18 mouse cellular contexts compared by ENCODE assay signal in the genomic region with DNA sequence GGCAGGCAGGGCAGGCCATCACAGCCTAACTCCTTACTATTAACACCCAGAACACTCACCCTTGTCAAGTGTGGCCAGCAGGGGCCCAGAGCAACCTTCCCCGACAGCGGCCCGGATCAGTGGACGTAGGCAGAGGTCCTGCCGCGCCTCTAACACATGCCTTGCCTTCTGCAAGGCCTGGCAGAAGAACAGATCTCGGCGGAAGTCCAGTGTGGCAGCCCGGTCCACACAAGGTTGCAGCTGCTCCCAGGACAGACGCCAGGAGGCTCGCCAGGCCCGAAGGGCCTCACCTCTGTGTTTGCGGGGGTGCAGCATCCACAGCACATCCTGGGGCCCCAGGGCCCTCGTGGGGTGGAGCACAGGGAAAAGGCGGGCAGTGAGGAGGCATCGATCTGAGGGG. TPM values are rescaled to one million over a fixed set of nuclear protein-coding genes. Genes with fewer than 3 reads are reported as not detected.
DNase-seq lines count a peak whose midpoint lies in the region; ATAC-seq and TF ChIP-seq lines count a peak whose summit lies in the region.
"Had no signal": no experiment of that assay in that cellular context is flagged by ENCODE, and none has a peak within 500 bp of the region (broad histone marks: within the 10 kb centered on the region; RNA-seq: fewer than 3 reads in every experiment).

No protein-coding gene starts in this region.

- H3K4me3 ChIP-seq in layer of hippocampus, adult 2 months: no peak overlapping the region
- H3K4me3 ChIP-seq: embryonic facial prominence, embryonic 12.5 days; heart, embryonic 10.5 days; hindbrain, embryonic 13.5 days; midbrain, embryonic 12.5 days; myocyte; neural tube, embryonic 15.5 days had no signal

- ATAC-seq in granulocyte monocyte progenitor cell, adult 5-6 weeks (replicated peaks; ENCODE audit: poor library complexity, severe bottlenecking): no peak
- ATAC-seq: forebrain, embryonic 16.5 days; liver, postnatal 0 days had no signal

- TF ChIP-seq CTCF in layer of hippocampus, adult 2 months (conservative IDR thresholded peaks at IDR 0.05): 0 out of 2 replicates have a peak, but pooled peaks have one; percentile 7

- no peak for DNase-seq in layer of hippocampus, adult 2 months (ENCODE audit: low spot score in 2 of 2)
- no peak for DNase-seq in layer of hippocampus, adult 9-10 months (ENCODE audit: low spot score)
- DNase-seq in cerebellum, adult 11 months: peak; percentile 81
- peak; percentile 90 to 95 for DNase-seq in cerebellum, postnatal 14 days
- peak; percentile 31 to 39 for DNase-seq in gastrocnemius, postnatal 36 days
- no peak for DNase-seq in kidney, postnatal 4 days
- DNase-seq in B cell, adult 2 months: no peak
- DNase-seq: kidney, adult 9 months; liver, postnatal 0 days; lung, postnatal 4 days had no signal

- intact Hi-C loops in gastrocnemius, postnatal 36 days (cut with DNase I): no loop called here

- peak overlapping the region; percentile 89 for H3K27ac ChIP-seq in layer of hippocampus, adult 2 months
- H3K27ac ChIP-seq: embryonic facial prominence, embryonic 12.5 days; hindbrain, embryonic 13.5 days; midbrain, embryonic 12.5 days; neural tube, embryonic 15.5 days had no signal

RNA-seq across cellular contexts. Expression of a gene that starts 13.4 kb away (rescaled TPM):
- total RNA-seq in layer of hippocampus, adult 2 months (2021): 10 to 100 TPM; 23.5 to 29.0 TPM
- total RNA-seq in gastrocnemius, postnatal 36 days (2021): 1 to 10 TPM; 3.2 to 3.8 TPM
- 3.9 and 4.4 TPM in 2 replicates for total RNA-seq in granulocyte monocyte progenitor cell, adult 5-6 weeks (2014; fragmentation: Nextera tagmentation)
- 1.8 and 4.0 TPM in 2 replicates for total RNA-seq in granulocyte monocyte progenitor cell, adult 5-6 weeks (2017)

RNA-seq across cellular contexts. Expression of a gene that starts 30.9 kb away (rescaled TPM):
- total RNA-seq in layer of hippocampus, adult 2 months (2021): 100 to 1,000 TPM in 1 of 2 experiments, 10 to 100 TPM in 1; 95.1 to 104 TPM
- total RNA-seq in gastrocnemius, postnatal 36 days (2021): 10 to 100 TPM; 47.1 to 48.8 TPM
- 8.3 and 9.4 TPM in 2 replicates for total RNA-seq in granulocyte monocyte progenitor cell, adult 5-6 weeks (2014; fragmentation: Nextera tagmentation)
- 3.3 and 4.3 TPM in 2 replicates for total RNA-seq in granulocyte monocyte progenitor cell, adult 5-6 weeks (2017)

RNA-seq across cellular contexts. Expression of a gene that starts 42.3 kb away (rescaled TPM):
- 10 to 100 TPM; 71.1 to 74.7 TPM for total RNA-seq in layer of hippocampus, adult 2 months (2021)
- 10 to 100 TPM; 16.5 to 18.5 TPM for total RNA-seq in gastrocnemius, postnatal 36 days (2021)
- 149 and 187 TPM in 2 replicates for total RNA-seq in granulocyte monocyte progenitor cell, adult 5-6 weeks (2014; fragmentation: Nextera tagmentation)
- total RNA-seq in granulocyte monocyte progenitor cell, adult 5-6 weeks (2017): 174 and 176 TPM in 2 replicates

RNA-seq across cellular contexts. Expression of a gene that starts 42.5 kb away (rescaled TPM):
- 10 to 100 TPM; 61.4 to 64.0 TPM for total RNA-seq in layer of hippocampus, adult 2 months (2021)
- 10 to 100 TPM; 57.2 to 59.1 TPM for total RNA-seq in gastrocnemius, postnatal 36 days (2021)
- total RNA-seq in granulocyte monocyte progenitor cell, adult 5-6 weeks (2014; fragmentation: Nextera tagmentation): 31.2 and 35.3 TPM in 2 replicates
- 25.1 and 40.6 TPM in 2 replicates for total RNA-seq in granulocyte monocyte progenitor cell, adult 5-6 weeks (2017)

Comparison
In these comparisons a context has a peak if more than half of its experiments do, and no peak if none do; other contexts are left out.
1. DNase-seq: peak in cerebellum, adult 11 months (single experiment), cerebellum, postnatal 14 days (2 of 2) and gastrocnemius, postnatal 36 days (2 of 2); none in layer of hippocampus, adult 2 months (0 of 2), layer of hippocampus, adult 9-10 months (single experiment), kidney, postnatal 4 days (0 of 2) and B cell, adult 2 months (0 of 2).
2. RNA of a gene that starts 13.4 kb away (total RNA-seq): 23.5 to 29.0 TPM in layer of hippocampus, adult 2 months; 1.8 to 4.4 TPM in granulocyte monocyte progenitor cell, adult 5-6 weeks and 3.2 to 3.8 TPM in gastrocnemius, postnatal 36 days; every median in the first group is over 4 times any median in the second.
3. RNA of a gene that starts 30.9 kb away (total RNA-seq): 95.1 to 104 TPM in layer of hippocampus, adult 2 months and 47.1 to 48.8 TPM in gastrocnemius, postnatal 36 days; 3.3 to 9.4 TPM in granulocyte monocyte progenitor cell, adult 5-6 weeks; every median in the first group is over 4 times any median in the second.